Mouse (Mus musculus): ENCODE results near the gene Pkmyt1. TPM values are rescaled to one million over a fixed set of nuclear protein-coding genes. Genes with fewer than 3 reads are reported as not detected.

Gene Pkmyt1
- total RNA-seq, 2 experiments from 2014 or later: 4.7 to 5.6 TPM

DNA sequence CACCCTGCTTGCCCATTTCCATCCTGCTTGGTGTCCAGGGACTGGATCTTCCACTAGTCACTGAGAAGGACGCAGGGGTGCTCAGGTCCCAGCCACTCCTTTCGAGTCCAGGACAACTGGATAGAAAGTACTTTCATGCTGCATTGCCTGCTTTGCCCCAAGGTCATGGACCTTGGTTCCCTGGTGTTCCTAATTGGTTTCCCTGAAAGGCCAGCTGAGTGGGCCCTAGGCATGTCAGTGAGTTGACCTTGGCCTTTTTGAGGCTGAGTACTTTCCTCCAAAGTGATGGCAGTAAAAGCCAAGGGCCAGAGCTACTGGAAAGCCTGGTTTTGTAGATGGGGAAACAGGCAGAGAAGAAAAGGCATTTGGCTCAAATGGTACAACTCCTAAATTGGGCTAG lies 4.2 kb upstream of the Pkmyt1 start:
- no peak for DNase-seq

DNA sequence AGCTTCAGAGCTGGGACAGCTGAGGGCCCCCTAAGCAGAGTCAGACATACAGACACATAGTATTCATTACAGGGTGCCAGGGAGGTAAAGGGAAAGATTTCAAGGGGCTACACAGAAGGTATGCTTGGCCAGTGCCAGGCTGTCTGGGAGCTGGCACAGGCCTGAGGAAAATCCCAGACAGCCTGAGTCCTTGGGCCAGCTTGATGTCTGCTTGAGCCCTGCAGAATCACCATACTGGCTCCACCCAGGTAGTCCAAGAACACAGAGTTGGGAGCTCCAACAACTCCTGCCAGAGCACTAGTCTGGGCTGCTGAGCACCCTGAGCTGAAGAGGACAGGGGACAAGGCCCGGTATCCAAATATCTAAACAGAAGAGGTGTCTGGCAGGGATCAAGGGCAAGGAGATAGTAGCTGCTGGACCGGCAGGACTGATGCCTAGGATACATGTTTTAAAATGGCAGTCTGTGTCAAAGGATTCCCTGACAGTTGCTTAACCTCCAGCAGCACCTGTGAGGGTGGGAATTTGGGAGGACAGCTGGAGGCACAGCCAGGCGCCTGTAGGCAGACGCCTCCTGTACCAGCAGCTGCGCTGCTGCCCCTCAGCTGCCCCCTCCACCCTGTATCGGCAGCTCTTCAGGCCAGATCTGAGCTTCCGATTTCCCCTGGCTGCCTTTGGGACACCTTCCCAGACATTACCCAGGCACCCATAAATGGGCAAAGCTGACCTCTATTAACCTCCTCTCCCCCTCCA lies 3.6 kb upstream of the Pkmyt1 start, which contains the start of gene 1520401A03Rik:
1520401A03Rik (minus strand) TSS at position 408 of the 750 bp plus-strand sequence.
- DNase-seq: no peak

DNA sequence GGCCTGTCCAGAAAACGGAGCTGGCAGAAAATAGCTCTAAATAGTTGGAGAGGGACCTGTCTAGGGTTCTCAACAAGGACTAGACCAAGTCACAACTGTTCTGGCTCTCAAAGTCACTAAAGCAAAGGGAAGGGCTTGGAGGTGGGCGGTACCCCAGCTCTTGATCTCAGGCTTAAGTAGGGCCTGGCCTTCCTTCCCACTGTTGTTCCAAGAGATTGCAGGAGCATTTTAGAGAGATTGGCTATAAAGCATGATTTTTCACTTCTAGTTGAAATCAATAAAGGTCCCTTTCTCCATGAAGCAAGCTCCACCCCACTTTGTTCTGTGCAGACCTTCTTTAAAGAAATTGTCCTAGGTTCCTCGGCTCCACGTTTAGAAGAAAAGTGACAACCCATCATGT lies 659 bp upstream of the Pkmyt1 start:
- no peak for DNase-seq

DNA sequence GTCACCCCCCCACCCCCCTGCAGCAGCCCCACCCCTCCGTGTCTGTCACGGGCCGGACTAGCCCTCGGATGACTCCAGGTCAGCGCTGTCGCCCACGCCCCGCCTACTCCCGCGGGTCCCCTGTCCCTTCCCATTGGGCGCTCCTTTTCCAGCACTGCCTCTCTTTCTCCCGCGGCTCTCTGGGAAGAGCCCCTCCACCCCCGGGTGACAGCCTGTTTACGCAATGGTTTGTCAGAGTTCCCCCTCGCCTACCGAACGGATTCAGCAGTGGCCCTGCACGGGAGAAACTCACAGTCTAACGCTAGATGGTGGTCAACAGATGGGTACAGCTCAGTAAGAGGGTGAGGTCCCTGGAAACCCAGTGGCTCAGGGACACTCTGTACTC lies 614 bp downstream of the Pkmyt1 start:
- DNase-seq: peak; percentile 78

DNA sequence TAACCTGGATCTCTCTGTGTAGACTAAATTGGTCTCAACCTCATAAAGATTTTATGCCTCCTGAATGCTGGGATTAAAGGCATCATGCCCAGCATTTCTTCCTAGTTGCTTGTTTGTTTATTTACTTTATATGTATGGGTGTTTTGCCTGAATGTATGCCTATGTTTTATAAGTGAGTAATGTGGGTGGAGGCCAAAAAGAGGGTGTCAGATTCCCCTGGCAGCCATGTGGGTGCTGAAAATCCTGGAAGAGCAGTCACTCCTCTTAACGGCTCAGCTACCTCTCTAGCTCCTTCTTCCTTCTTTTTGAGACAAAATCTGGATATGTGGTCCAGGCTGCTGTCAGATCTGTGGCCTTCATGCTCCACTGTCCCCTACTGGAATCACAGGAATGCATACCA lies 4.3 kb downstream of the Pkmyt1 start:
- no peak for DNase-seq

DNA sequence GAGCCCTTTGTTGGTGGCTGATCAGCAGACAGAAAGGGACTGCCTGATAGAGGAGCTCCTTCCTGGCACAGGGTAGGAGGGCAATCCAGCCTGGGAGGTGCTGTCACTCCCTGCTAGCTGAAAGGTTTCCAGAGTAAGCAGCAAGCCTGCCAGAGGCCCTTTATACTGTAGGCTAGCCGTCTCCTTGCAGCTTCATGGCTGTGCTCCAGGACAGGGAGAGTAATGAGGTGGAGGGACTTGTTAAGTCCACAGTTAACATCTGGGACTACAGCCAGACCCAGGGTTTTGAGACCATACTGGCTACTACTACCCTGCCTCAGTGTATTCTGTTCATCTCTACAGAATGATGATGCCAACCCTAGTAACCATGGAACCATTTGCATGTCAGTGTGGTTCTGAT lies 8.2 kb downstream of the Pkmyt1 start:
- no peak for DNase-seq

DNA sequence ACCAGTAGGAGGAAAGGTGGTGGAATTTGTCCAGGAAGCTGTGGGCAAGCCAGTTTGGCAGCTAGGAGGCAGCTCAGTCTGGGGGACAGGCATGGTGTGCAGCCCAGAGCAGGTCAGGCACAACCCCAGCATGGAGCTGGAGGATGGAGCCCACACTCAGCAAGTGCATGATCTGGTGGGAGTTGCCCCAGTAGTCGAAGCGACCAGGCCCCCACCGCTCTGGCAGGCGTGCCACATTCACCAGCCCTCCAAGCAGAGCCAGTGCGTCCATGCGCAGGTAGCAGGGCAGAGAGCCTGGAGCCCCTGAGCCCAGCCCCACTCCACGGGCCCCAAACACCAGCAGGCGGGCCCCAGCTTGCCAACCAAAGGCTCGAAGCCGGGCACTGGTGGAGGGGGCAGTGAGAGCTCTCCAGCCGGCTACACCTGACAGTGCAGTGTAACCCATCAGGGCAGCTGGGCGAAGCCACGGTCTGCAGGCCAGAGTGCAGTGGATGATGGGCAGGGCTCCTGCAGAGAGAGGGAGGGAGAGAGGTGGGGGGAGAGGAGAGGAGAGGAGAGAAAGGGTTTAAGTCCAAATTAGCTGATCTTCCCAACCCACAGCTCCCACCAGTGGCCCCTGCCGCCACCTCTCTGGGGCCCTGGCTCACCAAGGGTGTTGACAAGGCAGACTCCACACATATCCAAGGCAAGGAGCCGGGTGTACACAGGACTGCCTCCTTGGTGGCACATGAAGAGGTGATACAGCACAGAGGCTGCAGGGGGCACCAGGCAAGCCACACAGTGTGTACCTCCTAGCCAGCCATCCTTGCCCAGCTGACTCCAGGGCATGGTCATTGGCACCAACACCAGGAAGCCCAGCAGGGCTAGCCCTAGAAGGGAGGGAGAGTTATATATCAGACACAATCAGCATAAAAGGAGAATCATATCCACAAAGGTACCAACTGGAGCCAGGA lies 11.6 kb downstream of the Pkmyt1 start:
- DNase-seq: no peak

DNA sequence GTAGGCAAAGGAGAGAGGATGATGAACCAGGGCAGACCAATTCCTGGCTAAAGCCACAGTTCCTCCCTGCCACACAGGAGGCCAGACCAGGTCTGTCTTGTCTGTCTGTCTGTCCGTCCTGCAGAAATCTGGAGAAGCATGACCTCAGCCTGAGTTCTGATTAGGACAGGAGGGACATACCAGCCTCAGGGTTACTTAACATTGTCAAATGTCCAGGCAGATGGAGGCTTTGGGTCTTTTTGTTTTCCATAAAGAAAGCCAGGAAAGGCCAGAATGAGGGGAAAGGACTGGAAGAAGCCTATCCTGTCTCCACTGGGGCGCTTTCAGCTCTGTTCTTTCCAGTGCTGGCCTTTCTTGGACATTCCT lies 12.7 kb downstream of the Pkmyt1 start:
- no peak for DNase-seq

DNA sequence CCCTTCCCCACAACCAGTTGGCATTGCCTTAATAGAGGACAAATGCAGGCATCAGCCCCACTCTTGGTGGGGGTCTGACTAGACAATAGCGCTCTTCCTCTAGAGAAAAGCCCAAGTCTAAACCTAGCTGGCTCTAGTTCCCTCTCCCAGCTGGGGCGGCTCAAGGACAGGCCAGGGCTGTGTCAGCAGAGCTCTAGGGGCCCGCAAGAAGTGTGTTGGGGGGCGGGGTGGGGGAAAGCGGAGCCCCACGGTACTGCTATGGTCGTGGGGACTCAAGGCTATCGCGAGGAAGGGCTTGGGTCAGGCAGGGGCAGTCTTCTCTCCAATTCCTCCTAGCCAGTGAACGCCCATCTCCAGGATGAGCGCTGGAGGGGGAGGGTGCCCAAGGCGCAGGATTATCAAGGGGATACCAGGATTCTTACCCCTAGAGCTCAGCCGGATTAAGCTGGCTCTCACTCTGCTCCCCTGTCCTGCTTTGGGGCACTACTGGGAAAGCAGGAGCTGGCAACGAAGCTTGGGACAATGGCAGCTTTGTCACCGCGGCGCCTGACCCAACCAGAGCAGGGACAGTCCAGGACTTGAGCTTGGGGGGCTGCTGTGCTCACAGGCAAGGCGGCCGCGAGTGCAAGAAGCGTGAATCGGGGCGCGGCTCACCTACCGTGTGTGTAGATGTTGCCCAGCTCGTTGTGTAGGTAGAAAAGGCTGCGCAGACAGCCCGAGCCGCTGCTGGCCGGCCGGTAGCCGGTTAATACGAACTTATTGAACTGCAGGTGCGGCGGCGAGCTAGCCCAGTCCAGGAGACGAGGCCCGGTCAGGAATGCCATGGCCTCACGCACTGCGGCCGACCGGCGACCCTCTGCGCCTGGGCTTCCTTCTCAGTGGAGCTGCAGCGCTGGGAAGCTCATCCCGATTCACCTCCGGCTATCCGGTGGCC lies 13.3 kb downstream of the Pkmyt1 start:
- DNase-seq: peak; percentile 37

DNA sequence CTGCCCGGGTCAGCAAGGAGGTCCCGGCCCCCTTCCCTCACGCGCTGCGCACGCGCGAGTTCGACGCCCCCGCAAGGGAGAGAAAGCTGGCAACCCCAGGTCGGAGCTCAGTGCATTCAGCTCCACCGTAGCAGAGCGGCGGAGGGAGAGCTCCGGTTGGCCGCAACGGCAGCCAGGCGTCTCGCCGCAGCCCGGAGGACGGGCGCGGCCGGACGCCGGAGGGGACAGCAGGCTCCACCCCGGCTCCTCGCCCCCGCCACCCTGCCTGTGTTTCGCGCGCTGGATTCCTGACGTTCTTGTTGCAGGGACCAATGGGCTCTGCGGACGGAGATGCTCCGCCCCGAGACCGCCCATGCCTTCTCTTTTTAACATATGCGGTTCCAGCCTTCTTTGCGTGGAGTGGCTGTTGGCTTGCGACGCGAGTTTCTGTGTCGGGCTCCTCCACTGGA lies 14.0 kb downstream of the Pkmyt1 start:
- peak; percentile 83 for DNase-seq

DNA sequence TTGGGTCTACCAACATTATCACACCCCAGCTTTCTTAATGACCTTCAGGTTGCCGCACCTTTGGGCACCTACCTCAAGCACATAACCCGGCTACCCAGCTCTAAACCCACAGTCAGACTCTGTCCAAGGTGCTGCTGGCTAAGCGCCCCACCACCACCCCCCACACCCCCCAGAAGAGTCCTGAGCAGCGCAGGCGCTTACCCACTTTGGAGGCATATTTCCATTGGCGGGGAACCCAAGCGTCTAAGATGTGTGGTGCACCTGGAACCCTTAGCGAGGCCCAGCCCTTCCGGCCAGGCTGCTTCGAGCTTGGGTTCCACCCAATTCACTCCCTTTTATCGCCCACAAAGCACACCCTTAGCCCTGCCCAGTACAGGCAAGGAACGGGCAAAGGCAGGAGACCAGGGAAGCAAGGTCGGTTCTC lies 14.5 kb downstream of the Pkmyt1 start, which contains the start of gene Paqr4:
Paqr4 (minus strand) TSS at position 270 of the 424 bp plus-strand sequence.
- DNase-seq: no peak

DNA sequence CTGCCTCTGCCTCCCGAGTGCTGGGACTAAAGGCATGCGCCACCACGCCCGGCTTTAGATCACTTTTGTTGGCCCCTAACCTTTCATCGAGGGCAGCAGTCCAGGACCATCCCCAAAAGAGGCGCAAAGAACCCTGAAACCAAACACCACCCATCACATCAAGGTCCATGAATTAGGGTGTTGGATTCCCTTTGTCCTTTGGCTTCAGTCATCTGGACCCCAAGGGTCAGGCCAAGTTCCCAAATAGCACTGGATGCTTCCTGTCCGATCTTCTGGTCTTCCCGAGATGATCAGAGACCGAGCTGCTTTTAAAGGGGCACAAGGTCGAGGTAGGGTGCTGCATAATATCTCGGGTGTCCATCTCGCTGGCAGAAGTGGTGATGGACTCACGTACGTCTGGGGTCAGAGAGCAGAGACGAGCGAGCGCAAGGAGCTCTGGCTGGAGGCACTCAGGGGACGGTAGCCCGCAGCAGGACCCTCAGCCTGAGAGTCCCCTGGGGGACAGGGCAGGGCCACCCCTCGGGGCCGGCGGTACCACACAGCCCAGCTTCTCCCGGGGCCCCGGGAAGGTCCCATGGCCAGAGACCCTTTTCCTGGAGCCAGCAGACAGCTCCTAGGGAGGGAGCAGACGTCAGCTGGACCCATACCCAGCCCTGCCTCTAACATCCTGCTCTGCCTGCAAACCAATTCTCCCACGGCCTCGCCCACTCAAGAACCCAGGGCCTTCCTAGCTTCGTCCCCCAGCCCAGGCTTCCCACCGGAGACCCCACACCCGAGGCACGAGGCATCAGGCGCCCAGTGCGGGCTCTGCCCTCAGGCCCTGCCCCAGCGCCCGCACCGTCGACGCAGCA lies 15.4 kb downstream of the Pkmyt1 start:
- no peak for DNase-seq

DNA sequence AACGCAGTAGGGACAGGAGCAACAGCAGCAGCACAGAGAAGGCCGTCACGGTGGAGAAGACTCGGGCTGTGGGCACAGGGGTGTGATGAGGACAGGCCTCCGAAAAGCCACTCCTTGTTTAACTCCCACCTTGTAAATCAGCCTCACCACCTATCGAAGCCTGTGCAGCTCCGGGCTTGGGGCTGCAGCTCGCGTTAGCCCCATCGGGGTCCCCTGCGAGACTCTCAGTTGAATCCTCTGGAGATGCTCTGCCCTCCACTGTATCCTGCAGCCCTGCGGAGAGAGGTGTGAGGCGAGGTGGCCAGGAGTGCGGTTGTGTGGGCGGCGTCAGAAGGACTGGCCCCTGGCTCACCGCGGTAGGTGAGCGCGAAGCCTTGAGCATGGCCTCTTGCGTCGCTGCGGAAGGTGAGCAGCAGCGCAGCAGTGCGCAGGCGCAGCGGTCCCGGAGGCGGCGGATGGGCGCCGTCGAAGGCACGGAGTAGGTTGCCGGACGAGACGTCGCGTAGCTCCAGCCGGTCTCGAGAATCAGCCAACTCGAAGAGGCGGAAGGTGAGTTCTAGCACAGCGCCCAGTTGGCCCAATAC lies 16.2 kb downstream of the Pkmyt1 start:
- DNase-seq: peak; percentile 30

DNA sequence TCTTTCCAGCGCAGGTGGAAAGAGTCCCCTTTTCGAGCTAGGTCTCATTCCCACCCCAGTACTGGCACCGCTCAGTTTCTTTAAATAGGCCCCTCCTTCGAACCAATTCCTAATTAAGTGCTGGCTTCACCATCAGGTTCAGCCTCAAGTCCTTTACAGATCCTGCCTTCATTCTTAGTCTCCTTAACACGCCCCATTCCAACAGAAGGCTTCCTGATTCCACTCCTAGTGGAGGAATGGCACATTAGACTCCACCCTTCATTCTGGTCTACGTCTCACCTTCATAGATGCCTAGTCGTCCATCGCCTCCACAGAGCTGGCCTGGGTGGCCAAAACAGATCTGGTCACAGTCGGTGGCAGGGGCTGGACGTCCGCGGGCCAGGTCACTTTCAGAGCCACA lies 16.8 kb downstream of the Pkmyt1 start:
- DNase-seq: no peak

DNA sequence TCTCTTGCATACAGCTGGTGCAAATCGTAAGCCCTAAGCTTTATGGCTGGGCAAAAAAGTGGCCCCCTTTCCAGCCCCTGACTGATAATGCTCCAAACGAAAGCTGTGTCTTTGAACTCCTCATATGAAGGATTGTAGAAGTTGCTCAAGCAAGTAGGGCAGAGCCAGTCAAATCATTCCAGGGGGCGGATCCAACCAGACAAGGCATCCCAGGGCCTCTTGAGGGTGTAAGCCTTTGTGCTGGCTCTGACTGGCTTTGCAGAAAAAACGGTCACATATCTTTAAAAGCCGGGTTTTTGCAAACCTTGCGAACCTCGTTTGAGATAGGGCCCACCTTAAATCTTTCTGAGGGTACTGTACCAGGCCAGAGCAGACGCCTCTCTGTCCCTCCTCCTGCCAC lies 17.9 kb downstream of the Pkmyt1 start:
- DNase-seq: no peak

DNA sequence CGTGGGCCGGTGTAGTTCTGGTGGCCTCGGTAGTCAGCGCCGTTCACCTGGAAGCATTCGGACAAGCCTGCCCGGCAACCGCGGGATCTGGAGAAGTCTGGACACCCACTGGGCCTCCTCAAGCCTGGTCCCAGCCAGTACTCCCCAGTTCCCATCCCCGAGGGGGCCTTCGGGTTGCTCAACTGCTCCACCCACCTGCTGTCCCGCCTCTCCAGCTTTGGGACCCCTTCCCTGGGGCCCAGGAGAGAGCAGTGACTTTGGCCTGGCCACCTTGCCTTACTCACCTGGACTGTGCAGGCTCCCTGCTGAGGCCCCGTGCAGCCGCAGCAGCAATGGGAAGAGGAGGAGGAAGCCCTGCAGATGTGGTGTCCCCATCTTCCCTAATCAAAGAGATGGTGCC lies 18.5 kb downstream of the Pkmyt1 start:
- no peak for DNase-seq

DNA sequence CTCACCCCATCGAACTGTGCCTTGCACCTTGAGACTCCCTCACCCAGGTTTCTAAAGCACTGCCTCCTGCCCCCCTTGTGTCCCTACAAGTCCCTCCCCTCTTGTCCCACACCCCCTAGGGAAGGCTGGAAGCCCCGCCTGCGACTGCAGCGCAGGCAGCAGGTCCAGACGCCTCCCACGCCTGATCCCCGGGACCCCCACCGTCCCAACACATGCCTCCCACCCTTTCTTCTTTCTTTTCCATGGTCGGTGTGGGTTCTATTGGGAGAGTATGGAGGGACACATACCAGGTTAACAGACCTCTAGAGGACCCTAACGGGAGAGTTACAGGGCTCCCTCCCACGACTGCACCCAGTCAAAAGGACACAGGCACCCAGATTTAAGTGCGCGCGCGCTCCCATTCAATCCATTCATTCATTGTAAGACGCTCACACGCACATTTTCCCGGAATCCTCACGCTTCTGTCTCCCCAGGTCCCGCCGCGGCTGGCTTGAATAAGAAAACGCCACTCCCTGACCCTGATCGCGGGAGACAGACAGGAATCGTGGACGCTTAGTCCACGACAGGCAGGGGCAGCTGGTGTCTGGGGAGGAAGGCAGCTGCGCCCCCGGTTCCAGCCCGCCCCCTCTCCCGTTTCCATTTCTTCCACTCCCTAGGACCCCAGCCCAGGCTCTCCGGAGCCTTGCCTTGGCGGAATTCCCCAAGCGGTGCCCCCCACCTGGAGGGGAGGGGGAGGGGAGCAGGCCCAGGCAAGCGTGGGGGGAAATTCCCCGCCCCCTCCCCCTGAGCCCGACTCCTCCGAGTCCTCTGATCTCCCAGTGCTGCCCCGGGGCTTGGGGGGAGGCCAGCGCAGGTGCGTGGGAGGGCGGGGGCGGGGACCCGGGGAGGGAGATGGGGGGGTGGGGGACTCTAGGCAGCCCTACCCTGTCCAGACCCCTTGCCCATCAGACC lies 19.4 kb downstream of the Pkmyt1 start, which contains the start of gene Kremen2:
Kremen2 (minus strand) TSS at position 533 of the 951 bp plus-strand sequence.
- DNase-seq: peak; percentile 14

DNA sequence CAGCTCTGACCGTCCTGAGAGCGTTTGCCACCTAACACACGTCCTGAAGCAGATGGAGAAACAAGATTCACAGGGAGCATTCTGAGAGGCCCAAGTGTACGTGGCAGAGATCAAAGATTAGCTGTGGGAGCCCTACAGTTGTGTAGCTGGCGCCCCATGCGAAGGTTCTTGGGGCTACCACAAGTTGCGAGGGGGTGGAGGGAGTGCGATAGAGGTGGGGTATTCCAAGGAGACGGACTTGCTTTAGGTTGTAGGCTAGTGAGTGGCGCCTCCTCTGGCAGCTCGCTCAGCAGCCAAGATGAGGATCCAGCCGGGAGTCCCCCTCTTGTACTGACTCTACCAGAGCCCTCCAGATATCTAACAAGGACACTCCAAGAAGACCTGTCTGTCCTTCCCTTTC lies 20.2 kb downstream of the Pkmyt1 start:
- DNase-seq: peak; percentile 15

DNA sequence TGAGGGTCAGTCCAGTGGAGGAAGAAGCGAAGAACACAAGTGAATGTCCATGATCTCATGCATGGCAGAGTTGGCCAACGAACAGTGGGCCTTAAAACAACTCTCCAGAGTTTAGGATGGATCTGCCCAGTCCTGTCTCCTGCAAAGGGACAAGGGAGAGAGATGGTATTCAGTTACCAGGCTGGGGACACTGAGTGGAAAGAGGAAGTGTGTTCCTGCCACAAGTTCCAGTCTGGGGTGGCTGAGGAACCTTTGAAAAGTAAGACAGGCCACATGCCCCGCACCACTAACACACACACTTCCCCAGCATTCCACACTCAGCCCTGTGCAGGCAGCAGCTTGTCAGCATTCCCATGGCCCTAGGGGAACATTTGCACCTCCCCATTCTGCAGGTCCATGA lies 20.6 kb downstream of the Pkmyt1 start:
- DNase-seq: no peak
